Mouse (Mus musculus) thymus, adult 2 months (tissue): Measurements from ENCODE around the gene Slc35e3.

Experiments used
- CTCF ChIP-seq: fragments of 200-500 bp; IDR thresholded peaks from 2 replicates; pipeline ENCODE4 v1.5.1; 2012; ENCODE audit warnings: mild to moderate bottlenecking, control low read depth, low read length, moderate library complexity, borderline replicate concordance; ENCODE audit not compliant: control insufficient read depth, poor library complexity, insufficient read depth; ENCODE audit errors: extremely low read depth
- POLR2A ChIP-seq: fragments of 200-500 bp; IDR thresholded peaks from 2 replicates; pipeline ENCODE4 v1.6.1; 2012; ENCODE audit warnings: mild to moderate bottlenecking, low read length, control low read depth, moderate library complexity; ENCODE audit not compliant: control insufficient read depth, poor library complexity, insufficient read depth; ENCODE audit errors: extremely low read depth

- TF ChIP-seq CTCF (no peak), POLR2A (no peak)
Measured at GRCm38 (mm10) chr10:117763588-117764190, 17.5 kb upstream of the Slc35e3 start.
